Mouse (Mus musculus): ENCODE measurements around the gene H2-M3. TPM values are rescaled to one million over a fixed set of nuclear protein-coding genes. Genes with fewer than 3 reads are reported as not detected.

The H2-M3 gene
- total RNA-seq, 1 experiment from 2014 or later, result 53.5 TPM

Other genes with a start within 250 kb of the H2-M3 start
- gene Mog, start 246.8 kb upstream of the H2-M3 start, total RNA-seq (2017), result not detected in 2 replicates
- 10.7 and 43.0 TPM in 2 replicates for gene Gabbr1, start 224.3 kb upstream of the H2-M3 start, total RNA-seq (2017)
- gene Olfr90, start 181.7 kb upstream of the H2-M3 start, total RNA-seq (2017), result not detected in 2 replicates
- not detected in 2 replicates for gene Olfr91, start 171.9 kb upstream of the H2-M3 start, total RNA-seq (2017)
- gene Olfr92, start 150.1 kb upstream of the H2-M3 start, total RNA-seq (2017), result not detected in 2 replicates
- gene Olfr93, start 108.7 kb upstream of the H2-M3 start, total RNA-seq (2017), result not detected in 2 replicates
- gene Ubd, start 76.3 kb upstream of the H2-M3 start, total RNA-seq (2017), result not detected in 2 replicates
- gene Olfr94, start 69.2 kb upstream of the H2-M3 start, total RNA-seq (2017), result not detected in 2 replicates
- gene Olfr95, start 57.1 kb upstream of the H2-M3 start, total RNA-seq (2017), result not detected in 2 replicates
- gene Olfr96, start 50.1 kb upstream of the H2-M3 start, total RNA-seq (2017), result not detected in 2 replicates
- gene Olfr97, start 32.9 kb upstream of the H2-M3 start, total RNA-seq (2017), result not detected in 2 replicates
- not detected in 2 replicates for gene Olfr98, start 6.5 kb upstream of the H2-M3 start, total RNA-seq (2017)
- gene Olfr99, start 13.2 kb downstream of the H2-M3 start, total RNA-seq (2017), result not detected in 2 replicates
- not detected in 2 replicates for gene Olfr101, start 34.1 kb downstream of the H2-M3 start, total RNA-seq (2017)
- gene Olfr102, start 46.8 kb downstream of the H2-M3 start, total RNA-seq (2017), result not detected in 2 replicates
- gene Olfr103, start 69.5 kb downstream of the H2-M3 start, total RNA-seq (2017), result not detected in 2 replicates
- gene Olfr104-ps, start 89.4 kb downstream of the H2-M3 start, total RNA-seq (2017), result not detected in 2 replicates
- not detected in 2 replicates for gene Olfr105-ps, start 108.8 kb downstream of the H2-M3 start, total RNA-seq (2017)
- not detected in 2 replicates for gene Olfr106-ps, start 120.2 kb downstream of the H2-M3 start, total RNA-seq (2017)
- gene Olfr107, start 129.0 kb downstream of the H2-M3 start, total RNA-seq (2017), result not detected in 2 replicates
- gene Olfr108, start 175.3 kb downstream of the H2-M3 start, total RNA-seq (2017), result not detected in 2 replicates
- gene Olfr109, start 188.7 kb downstream of the H2-M3 start, total RNA-seq (2017), result not detected in 2 replicates
- not detected in 2 replicates for gene H2-M2, start 213.3 kb downstream of the H2-M3 start, total RNA-seq (2017)
- gene Olfr110, start 222.2 kb downstream of the H2-M3 start, total RNA-seq (2017), result not detected in 2 replicates
- not detected in 2 replicates for gene Olfr111, start 237.8 kb downstream of the H2-M3 start, total RNA-seq (2017)